Comparison of ENCODE assay signal across 17 mouse cellular contexts in the genomic region with DNA sequence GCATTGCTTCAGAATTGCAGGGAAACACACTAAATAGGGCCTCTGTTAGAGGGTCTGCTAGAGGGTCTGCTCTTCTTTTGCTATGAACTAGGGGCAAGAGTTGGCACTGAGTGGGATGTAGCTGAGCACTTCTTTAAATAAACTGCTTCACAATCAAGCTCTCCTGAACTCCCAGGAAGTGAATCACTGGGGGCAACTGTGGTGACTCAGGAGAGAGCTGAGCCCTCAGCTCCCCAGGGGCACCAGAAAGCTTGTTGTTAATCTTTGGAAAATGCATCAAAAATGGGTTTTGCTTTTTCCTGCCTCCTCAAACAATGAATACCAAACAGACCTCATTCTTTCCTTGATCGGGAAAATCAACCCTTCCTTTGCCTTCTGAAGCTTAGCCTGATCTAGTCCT.
DNase-seq lines count a peak whose midpoint lies in the region.
"Had no signal": no experiment of that assay in that cellular context is flagged by ENCODE, and none has a peak within 500 bp of the region (broad histone marks: within the 10 kb centered on the region; RNA-seq: fewer than 3 reads in every experiment).

No protein-coding gene starts in this region.

- peak; percentile 90 for DNase-seq in 3T3-L1 (ENCODE audit: low read depth, low spot score)
- DNase-seq in Muller cell, postnatal 12 days (ENCODE audit: inconsistent ontology term), result peak; percentile 7
- DNase-seq in brain, adult 2 months (ENCODE audit: low read depth, low spot score), result peak; percentile 25
- no peak for DNase-seq in T-cell, adult 2 months (ENCODE audit: low spot score)
- no peak for DNase-seq in spleen, postnatal 10 days (ENCODE audit: low spot score in 2 of 2)
- DNase-seq in spleen, postnatal 14 days (ENCODE audit: low spot score in 2 of 2), result no peak
- DNase-seq: adrenal gland, postnatal 10 days; adrenal gland, postnatal 36 days; cerebellum, adult 11 months; cerebellum, adult 9-10 months; cerebellum, postnatal 14 days; gastrocnemius, postnatal 10 days; gastrocnemius, postnatal 36 days; heart, adult 2 months; heart, postnatal 14 days; heart, postnatal 4 days; kidney, adult 18-20 months had no signal

Comparison
In these comparisons a context has a peak if more than half of its experiments do, and no peak if none do; other contexts are left out.
1. DNase-seq: peak in 3T3-L1 (single experiment), Muller cell, postnatal 12 days (single experiment) and brain, adult 2 months (single experiment); none in T-cell, adult 2 months (single experiment), spleen, postnatal 10 days (0 of 2) and spleen, postnatal 14 days (0 of 2).